Mouse (Mus musculus) CH12.LX (cell line): ENCODE measurements around the gene Bcl7b. TPM values are rescaled to one million over a fixed set of nuclear protein-coding genes. Genes with fewer than 3 reads are reported as not detected.

Experiments used
- DNase-seq: peaks from one replicate; pipeline ENCODE4 v3.0.0-alpha.2; 2013; ENCODE audit errors: extremely low read depth
- H3K27ac ChIP-seq: 2 replicates; pipeline ENCODE4 v1.5.1; 2012; ENCODE audit warnings: low read depth, mild to moderate bottlenecking, control low read depth, moderate library complexity; ENCODE audit not compliant: insufficient read depth
- H3K27me3 ChIP-seq: replicated peaks from 2 replicates; pipeline ENCODE3; 2012; ENCODE audit warnings: inconsistent platforms
- H3K36me3 ChIP-seq, 2 experiments: replicated peaks in 1 of 2; 2 replicates each; pipeline versions ENCODE3 to v1.6.1; 2012; ENCODE audit warnings: inconsistent platforms in 1 of 2, low read length in 1 of 2, mild to moderate bottlenecking in 1 of 2, mixed read lengths in 1 of 2, moderate library complexity in 1 of 2; ENCODE audit not compliant: control insufficient read depth in 1 of 2, insufficient read depth in 1 of 2
- H3K4me1 ChIP-seq, 2 experiments: 2 replicates each; pipeline ENCODE4 v1.6.1; 2012; ENCODE audit warnings: inconsistent platforms in 1 of 2, moderate library complexity in 1 of 2; ENCODE audit not compliant: insufficient read depth in 2 of 2, control insufficient read depth in 1 of 2
- H3K4me2 ChIP-seq: 2 replicates; pipeline ENCODE4 v1.6.1; 2012; ENCODE audit warnings: low read depth, mild to moderate bottlenecking, control low read depth; ENCODE audit not compliant: poor library complexity, insufficient read depth, severe bottlenecking
- H3K4me3 ChIP-seq, 3 experiments: fragments of 150-350 bp in 1 of 3; sonication (generic) in 1 of 3; replicated peaks in 1 of 3; 2 replicates each; pipeline versions ENCODE3 to v1.5.1; 2011 to 2012; ENCODE audit warnings: low read depth in 2 of 3, low read length in 2 of 3, mild to moderate bottlenecking in 2 of 3, moderate library complexity in 2 of 3, control low read depth in 1 of 3, improper control_type of control experiment in 1 of 3, inconsistent platforms in 1 of 3, mixed read lengths in 1 of 3; ENCODE audit not compliant: poor library complexity in 1 of 3
- H3K79me2 ChIP-seq: replicated peaks from 2 replicates; pipeline ENCODE4 v1.6.1; 2012; ENCODE audit warnings: mild to moderate bottlenecking, moderate library complexity; ENCODE audit not compliant: control insufficient read depth, poor library complexity, insufficient read depth, severe bottlenecking; ENCODE audit errors: extremely low read depth
- H3K9ac ChIP-seq: 2 replicates; pipeline ENCODE4 v1.6.1; 2012; ENCODE audit warnings: low read depth, mild to moderate bottlenecking, control low read depth, moderate library complexity; ENCODE audit not compliant: insufficient read depth
- H3K9me3 ChIP-seq: replicated peaks from 2 replicates; pipeline ENCODE3; 2012; ENCODE audit warnings: low read length, inconsistent platforms, mixed read lengths
- CTCF ChIP-seq, 2 experiments: IDR thresholded peaks in 1 of 2; conservative IDR thresholded peaks in 1 of 2; 2 replicates each; pipeline ENCODE4 v1.5.1; 2011 to 2012; ENCODE audit warnings: low read depth in 2 of 2, low read length in 2 of 2, improper control_type of control experiment in 1 of 2, inconsistent platforms in 1 of 2, mild to moderate bottlenecking in 1 of 2, moderate library complexity in 1 of 2
- ELF1 ChIP-seq: IDR thresholded peaks from 2 replicates; pipeline ENCODE4 v1.6.1; 2014; ENCODE audit warnings: low read depth, mild to moderate bottlenecking, inconsistent platforms, low read length, improper control_type of control experiment
- EP300 ChIP-seq: IDR thresholded peaks from 2 replicates; pipeline ENCODE4 v1.6.1; 2011; ENCODE audit warnings: low read length, improper control_type of control experiment
- ETS1 ChIP-seq: conservative IDR thresholded peaks from 2 replicates; pipeline ENCODE4 v1.6.1; 2012; ENCODE audit warnings: low read depth, mild to moderate bottlenecking, inconsistent platforms, low read length, improper control_type of control experiment, moderate library complexity
- GABPA ChIP-seq: IDR thresholded peaks from 2 replicates; pipeline ENCODE4 v1.6.1; 2012; ENCODE audit warnings: low read depth, low read length, improper control_type of control experiment, inconsistent platforms; ENCODE audit not compliant: insufficient replicate concordance
- HCFC1 ChIP-seq: IDR thresholded peaks from 2 replicates; pipeline ENCODE4 v1.6.1; 2012; ENCODE audit warnings: low read depth, mild to moderate bottlenecking, inconsistent platforms, low read length, improper control_type of control experiment
- IRF4 ChIP-seq: IDR thresholded peaks from 2 replicates; pipeline ENCODE4 v1.6.1; 2014; ENCODE audit warnings: low read depth, mild to moderate bottlenecking, inconsistent platforms, low read length, improper control_type of control experiment
- JUN ChIP-seq: IDR thresholded peaks from 2 replicates; pipeline ENCODE4 v1.6.1; 2011; ENCODE audit warnings: low read depth, mild to moderate bottlenecking, low read length, improper control_type of control experiment, moderate library complexity; ENCODE audit not compliant: insufficient read depth
- JUND ChIP-seq: conservative IDR thresholded peaks from 2 replicates; pipeline ENCODE4 v1.6.1; 2011; ENCODE audit warnings: low read depth, low read length, improper control_type of control experiment
- MAFK ChIP-seq: IDR thresholded peaks from 2 replicates; pipeline ENCODE4 v1.6.1; 2011; ENCODE audit warnings: low read length, improper control_type of control experiment; ENCODE audit not compliant: insufficient replicate concordance
- MAX ChIP-seq: IDR thresholded peaks from 2 replicates; pipeline ENCODE4 v1.6.1; 2011; ENCODE audit warnings: low read length, improper control_type of control experiment
- MYC ChIP-seq: IDR thresholded peaks from 2 replicates; pipeline ENCODE4 v1.6.1; 2011; ENCODE audit warnings: low read depth, mild to moderate bottlenecking, improper control_type of control experiment, low read length
- NELFE ChIP-seq: IDR thresholded peaks from 2 replicates; pipeline ENCODE4 v1.6.1; 2011; ENCODE audit warnings: low read depth, low read length, improper control_type of control experiment
- PAX5 ChIP-seq: IDR thresholded peaks from 2 replicates; pipeline ENCODE4 v1.6.1; 2012; ENCODE audit warnings: low read length, inconsistent platforms, mixed read lengths
- SIN3A ChIP-seq: IDR thresholded peaks from 2 replicates; pipeline ENCODE4 v1.6.1; 2012; ENCODE audit warnings: low read length, improper control_type of control experiment, inconsistent platforms
- SMC3 ChIP-seq: IDR thresholded peaks from 2 replicates; pipeline ENCODE4 v1.6.1; 2011; ENCODE audit warnings: low read depth, low read length, improper control_type of control experiment
- UBTF ChIP-seq: IDR thresholded peaks from 2 replicates; pipeline ENCODE4 v1.6.1; 2012; ENCODE audit warnings: low read depth, mild to moderate bottlenecking, inconsistent platforms, low read length, improper control_type of control experiment, moderate library complexity
- USF1 ChIP-seq: IDR thresholded peaks from 2 replicates; pipeline ENCODE4 v1.6.1; 2014; ENCODE audit warnings: low read depth, mild to moderate bottlenecking, inconsistent platforms, low read length, improper control_type of control experiment
- USF2 ChIP-seq: conservative IDR thresholded peaks from 2 replicates; pipeline ENCODE4 v1.6.1; 2011; ENCODE audit warnings: low read depth, low read length, improper control_type of control experiment
- ZC3H11A ChIP-seq: IDR thresholded peaks from 2 replicates; pipeline ENCODE4 v1.6.1; 2012; ENCODE audit warnings: low read depth, mild to moderate bottlenecking, inconsistent platforms, low read length, improper control_type of control experiment
- ZMIZ1 ChIP-seq: IDR thresholded peaks from 2 replicates; pipeline ENCODE4 v1.6.1; 2012; ENCODE audit warnings: low read depth, mild to moderate bottlenecking, inconsistent platforms, low read length, improper control_type of control experiment
- ZNF384 ChIP-seq: IDR thresholded peaks from 2 replicates; pipeline ENCODE4 v1.6.1; 2012; ENCODE audit warnings: low read depth, low read length, improper control_type of control experiment, inconsistent platforms
- dilution Hi-C: fragments of 300-500 bp; cut with MboI; formaldehyde crosslinking; loops from 2 replicates; pipeline ENCODE4 v1.14.3; 2020; ENCODE audit warnings: low sequenced_read_pairs; ENCODE audit not compliant: extremely low pct_unique_long_range_greater_than_20kb, extremely low pct_ligation_motif_present
- in situ Hi-C: fragments of 300-500 bp; cut with MboI; formaldehyde crosslinking; loops from 3 replicates; pipeline ENCODE4 v1.14.3; 2019; ENCODE audit warnings: low sequenced_read_pairs, low pct_ligation_motif_present, low pct_unique_long_range_greater_than_20kb, mixed read lengths
- polyA plus RNA-seq: library from polyadenylated mRNA; unstranded; fragments of >175 nt; gene quantifications from 2 replicates; pipeline ENCODE4 v1.2.1, GENCODE M21; 2012; ENCODE audit warnings: low read depth; ENCODE audit not compliant: insufficient read length
- total RNA-seq, 2 experiments: library from RNA; depleted of rRNA; stranded (reverse); fragments of 300-350 nt in 1 of 2; fragments of >200 nt in 1 of 2; gene quantifications; 2 replicates each; pipeline ENCODE4 v1.2.3; 2012 to 2014

Gene Bcl7b
- total and polyA plus RNA-seq, 3 experiments: 20.1 to 40.8 (median 24.1) TPM

DNA sequence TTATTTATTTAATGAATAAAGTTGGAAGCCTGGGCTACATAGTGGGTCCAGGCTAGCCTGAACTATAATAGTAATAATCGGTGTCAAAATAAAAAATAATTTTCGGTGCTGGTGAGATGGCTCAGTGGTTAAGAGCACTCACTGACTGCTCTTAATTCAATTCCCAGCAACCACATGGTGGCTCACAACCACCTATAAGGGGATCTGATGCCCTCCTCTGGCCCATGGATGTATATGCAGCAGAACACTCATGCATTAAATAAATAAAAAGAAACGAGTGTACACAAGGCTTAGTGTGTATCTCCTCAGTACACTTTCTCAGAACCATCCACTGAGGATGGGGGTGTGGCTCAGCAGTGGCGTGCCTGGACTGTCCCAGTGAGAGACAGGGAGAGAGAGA is 47.3 kb upstream of the Bcl7b start:
- Histone ChIP-seq H3K9me3 (no peaks in the 10 kb centered on the region), H3K27me3 (peaks cover 59% of the 10 kb centered on the region), H3K27ac (no peak overlapping the region), H3K4me2 (no peak overlapping the region), H3K9ac (no peak overlapping the region), H3K4me3 (no peak overlapping the region), H3K79me2 (no peaks in the 10 kb centered on the region), H3K36me3 (no peaks in the 10 kb centered on the region), H3K4me1 (0 out of 4 replicates have a peak, but pooled peaks cover 0 to 1% of the 10 kb centered on the region in 2 experiments)
- TF ChIP-seq JUND (no peak), ZNF384 (no peak), CTCF (conservative IDR thresholded peaks at IDR 0.05 in 1 of 2, IDR thresholded peaks at IDR 0.05 in 1 of 2; ENCODE audit: low read depth in 2 of 2, low read length in 2 of 2) (peak in 1 of 2 experiments; percentile 62; a peak in 2 of 4 replicates), SMC3 (peak; percentile 11; the same call in 1 of the 2 replicates), HCFC1 (no peak), PAX5 (no peak)
- dilution Hi-C loops: no loop called here
- in situ Hi-C loops: loop anchor here (25.0 kb wide), 1 partner anchor 208 kb away; the partner anchor contains the start of genes Cldn13 and Tmem270
- no peak for DNase-seq

- H3K9ac ChIP-seq: no peak overlapping the region
- no peaks in the 10 kb centered on the region for H3K36me3 ChIP-seq
- dilution Hi-C loops (no loop called here), in situ Hi-C loops (no loop called here)
- H3K27ac ChIP-seq: no peak overlapping the region
- 0 out of 4 replicates have a peak, but pooled peaks cover 0 to 2% of the 10 kb centered on the region in 2 experiments for H3K4me1 ChIP-seq
- H3K9me3 ChIP-seq: peaks cover 9% of the 10 kb centered on the region
- H3K4me2 ChIP-seq: no peak overlapping the region
- TF ChIP-seq ZC3H11A (no peak), PAX5 (no peak), IRF4 (no peak), ELF1 (no peak), USF2 (no peak), MYC (no peak), USF1 (no peak), SMC3 (no peak), MAFK (no peak), ZMIZ1 (no peak)
- H3K79me2 ChIP-seq: no peaks in the 10 kb centered on the region
- no peak for DNase-seq
- peaks cover 89% of the 10 kb centered on the region for H3K27me3 ChIP-seq
- no peak overlapping the region for H3K4me3 ChIP-seq
Observed at GRCm38 (mm10) chr5:135126121-135126520, 42.0 kb upstream of the Bcl7b start.

- Histone ChIP-seq H3K27me3 (peaks cover 91% of the 10 kb centered on the region), H3K36me3 (no peaks in the 10 kb centered on the region), H3K27ac (no peak overlapping the region), H3K9ac (no peak overlapping the region), H3K4me1 (0 out of 4 replicates have a peak, but pooled peaks cover 0 to 2% of the 10 kb centered on the region in 2 experiments), H3K4me3 (no peak overlapping the region), H3K9me3 (peaks cover 9% of the 10 kb centered on the region), H3K79me2 (no peaks in the 10 kb centered on the region), H3K4me2 (no peak overlapping the region)
- no peak for DNase-seq
- in situ Hi-C loops (no loop called here), dilution Hi-C loops (no loop called here)
- no peak for TF ChIP-seq NELFE
- TF ChIP-seq JUND: no peak
- TF ChIP-seq ETS1: no peak
- no peak for TF ChIP-seq USF1
- TF ChIP-seq UBTF: no peak
- TF ChIP-seq ZMIZ1: no peak
- no peak for TF ChIP-seq EP300
- no peak for TF ChIP-seq JUN
- no peak for TF ChIP-seq SIN3A
- TF ChIP-seq GABPA: no peak
- TF ChIP-seq MAX: no peak
- no peak for TF ChIP-seq USF2
Observed at GRCm38 (mm10) chr5:135127669-135128068, 40.4 kb upstream of the Bcl7b start.
